Mouse (Mus musculus) midbrain, embryonic 15.5 days (tissue): Measurements from ENCODE around the gene Irgc1. TPM values are rescaled to one million over a fixed set of nuclear protein-coding genes. Genes with fewer than 3 reads are reported as not detected.
A peak's percentile ranks its signal among the peaks of the same experiment; 100 is the strongest.

Experiments
- ATAC-seq: fragments of 200-750 bp; cut with Nextera tagmentation; replicated peaks from 2 replicates; pipeline ENCODE4 v1.8.0; 2017; ENCODE audit warnings: moderate TSS enrichment
- H3K27ac ChIP-seq: fragments of 300-500 bp; sonication (generic); 2 replicates; pipeline ENCODE4 v1.5.1; 2015; ENCODE audit warnings: mild to moderate bottlenecking, inconsistent platforms
- H3K27me3 ChIP-seq: fragments of 300-500 bp; sonication (generic); replicated peaks from 2 replicates; pipeline ENCODE4 v1.6.1; 2015; ENCODE audit warnings: inconsistent platforms
- H3K36me3 ChIP-seq: fragments of 300-500 bp; sonication (generic); replicated peaks from 2 replicates; pipeline ENCODE4 v1.6.1; 2015; ENCODE audit warnings: inconsistent platforms
- H3K4me1 ChIP-seq: fragments of 300-500 bp; sonication (generic); 2 replicates; pipeline ENCODE4 v1.6.1; 2015; ENCODE audit warnings: inconsistent platforms
- H3K4me2 ChIP-seq: fragments of 300-500 bp; sonication (generic); 2 replicates; pipeline ENCODE4 v1.6.1; 2015; ENCODE audit warnings: inconsistent platforms, mild to moderate bottlenecking, moderate library complexity
- H3K4me3 ChIP-seq: fragments of 300-500 bp; sonication (generic); 2 replicates; pipeline ENCODE4 v1.5.1; 2015; ENCODE audit warnings: mild to moderate bottlenecking, inconsistent platforms
- H3K9ac ChIP-seq: fragments of 300-500 bp; sonication (generic); 2 replicates; pipeline ENCODE4 v1.6.1; 2015; ENCODE audit warnings: mild to moderate bottlenecking, inconsistent platforms
- H3K9me3 ChIP-seq: fragments of 300-500 bp; sonication (generic); 2 replicates; pipeline ENCODE4 v1.6.1; 2016; ENCODE audit warnings: inconsistent platforms
- WGBS: fragments of 180-500 bp; shearing (Covaris S2); methylation state at CpG from one replicate; pipeline ENCODE4 v1.1.7; 2015; ENCODE audit warnings: mixed read lengths; 5-methylcytosine and 5-hydroxymethylcytosine counted together
- polyA plus RNA-seq: library from polyadenylated mRNA; unstranded; fragments of >200 nt; fragmentation: Nextera tagmentation; extraction: Ambion mirVana; gene quantifications from 2 replicates; pipeline ENCODE4 v1.2.1, GENCODE M21; 2015

Gene Irgc1
- polyA plus RNA-seq, 1 experiment from 2014 or later: not detected

DNA sequence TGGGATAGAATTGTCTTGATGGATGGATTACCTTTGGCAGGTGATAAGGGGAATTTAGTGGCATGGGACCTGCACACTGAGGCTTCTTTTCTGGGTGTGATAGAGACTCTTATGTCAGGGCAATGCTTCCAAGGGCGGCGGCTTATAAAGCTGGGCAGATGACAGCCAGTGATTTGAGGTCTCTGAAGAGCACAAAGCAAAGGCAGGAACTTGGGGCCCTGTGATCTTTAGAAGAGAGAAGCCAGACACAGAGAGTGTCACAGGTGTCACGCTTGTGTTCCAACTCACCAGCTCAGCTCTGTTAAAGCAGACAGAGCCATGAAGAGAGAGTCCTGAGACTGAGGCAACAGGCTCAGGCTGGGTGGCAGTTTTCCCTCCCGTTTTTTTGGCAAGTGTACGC, 15.8 kb upstream of the Irgc1 start:
- H3K4me1 ChIP-seq: peaks cover 4% of the 10 kb centered on the region; the same call in 1 of the 2 replicates
- H3K36me3 ChIP-seq: no peaks in the 10 kb centered on the region
- no peak overlapping the region for H3K4me2 ChIP-seq
- H3K4me3 ChIP-seq: no peak overlapping the region
- no peaks in the 10 kb centered on the region for H3K9me3 ChIP-seq
- no peaks in the 10 kb centered on the region for H3K27me3 ChIP-seq
- 83% methylated on average over 5 of the region's 5 CpGs for WGBS
- no peak overlapping the region for H3K9ac ChIP-seq
- ATAC-seq: no peak
- H3K27ac ChIP-seq: no peak overlapping the region

DNA sequence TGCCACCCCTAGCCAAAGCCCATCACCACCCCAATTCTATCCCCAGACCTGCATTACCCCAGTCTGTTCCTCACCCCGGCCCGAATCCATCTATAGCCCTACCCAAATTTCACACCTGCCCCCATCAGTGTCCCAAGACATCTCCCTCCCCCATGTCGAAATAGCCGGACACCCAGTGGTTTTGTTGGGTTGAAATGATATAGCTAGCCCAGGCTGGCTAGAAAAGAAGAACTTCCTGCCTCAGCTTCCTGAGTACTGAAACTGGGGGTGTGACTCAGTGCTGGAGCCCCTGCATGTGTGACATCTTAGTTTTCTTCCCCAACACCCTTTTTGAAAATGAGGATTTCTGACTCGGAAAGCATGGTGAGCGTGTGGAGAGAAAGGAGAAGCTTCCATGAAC, 14.7 kb upstream of the Irgc1 start:
- no peak overlapping the region for H3K9ac ChIP-seq
- no peaks in the 10 kb centered on the region for H3K36me3 ChIP-seq
- no peak overlapping the region for H3K4me3 ChIP-seq
- WGBS: 92% methylated on average over 6 of the region's 6 CpGs
- H3K4me2 ChIP-seq: no peak overlapping the region
- no peak overlapping the region for H3K27ac ChIP-seq
- H3K4me1 ChIP-seq: peaks cover 6% of the 10 kb centered on the region; the same call in 1 of the 2 replicates
- no peaks in the 10 kb centered on the region for H3K27me3 ChIP-seq
- ATAC-seq: no peak
- no peaks in the 10 kb centered on the region for H3K9me3 ChIP-seq

DNA sequence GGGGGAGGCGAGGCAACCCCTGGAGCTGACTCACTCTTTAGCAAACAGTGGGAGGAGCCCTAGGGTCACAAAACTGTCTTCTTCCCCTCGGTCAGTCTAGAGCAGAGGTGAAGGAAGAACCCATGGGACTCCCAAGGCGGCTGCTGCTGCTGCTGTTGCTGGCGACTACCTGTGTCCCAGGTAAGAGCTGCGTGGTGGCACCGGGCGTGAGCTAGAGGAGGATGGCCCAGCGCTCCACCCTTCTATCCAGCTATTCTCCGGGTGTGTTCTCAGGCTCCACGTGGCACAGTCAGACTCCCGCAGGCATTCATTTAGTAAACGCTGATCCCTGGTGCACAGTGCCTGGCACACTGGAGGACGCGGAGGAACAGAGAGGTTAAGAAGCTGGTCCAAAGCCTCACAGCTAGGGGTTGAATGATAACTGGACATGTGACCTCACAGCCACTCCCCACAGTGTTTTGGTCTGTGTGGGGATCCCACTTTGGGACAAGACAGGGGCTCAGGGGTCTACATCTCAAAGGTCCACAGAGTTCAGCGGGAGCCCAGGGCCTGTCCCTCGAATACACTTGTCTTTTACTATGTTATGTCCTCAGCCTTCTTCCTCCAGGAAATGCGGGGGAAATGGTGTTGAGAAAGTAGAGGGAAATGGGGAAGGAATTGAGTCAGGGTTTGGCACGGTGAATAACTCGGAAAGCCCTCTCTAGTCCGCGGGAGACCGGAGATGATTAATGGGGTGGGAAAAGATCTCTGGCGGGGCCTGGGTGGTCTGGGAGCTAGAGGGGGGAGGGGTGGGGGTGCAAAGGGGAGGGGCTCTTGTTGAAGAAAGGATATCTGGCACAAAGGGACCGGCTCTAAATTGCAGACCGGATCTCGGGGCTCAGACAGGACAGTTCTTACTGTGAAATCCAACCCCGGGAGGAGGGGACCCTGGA, 10.6 kb upstream of the Irgc1 start, which contains the start of gene Plaur:
Gene Plaur (plus strand): TSS at position 97 of the 932 bp plus-strand sequence.
- H3K4me3 ChIP-seq: no peak within 1 kb of the TSS
- 0 out of 2 replicates have a peak, but pooled peaks have one; percentile 27 for ATAC-seq
- H3K4me1 ChIP-seq: peaks cover 6% of the 10 kb centered on the region; the same call in 1 of the 2 replicates
- no peaks in the 10 kb centered on the region for H3K27me3 ChIP-seq
- H3K9me3 ChIP-seq: no peaks in the 10 kb centered on the region
- H3K4me2 ChIP-seq: peak within 1 kb of the TSS; percentile 17; the same call in 1 of the 2 replicates
- no peak within 1 kb of the TSS for H3K27ac ChIP-seq
- WGBS: 7% methylated on average over 27 of the region's 27 CpGs
- no peaks in the 10 kb centered on the region for H3K36me3 ChIP-seq
- no peak within 1 kb of the TSS for H3K9ac ChIP-seq

DNA sequence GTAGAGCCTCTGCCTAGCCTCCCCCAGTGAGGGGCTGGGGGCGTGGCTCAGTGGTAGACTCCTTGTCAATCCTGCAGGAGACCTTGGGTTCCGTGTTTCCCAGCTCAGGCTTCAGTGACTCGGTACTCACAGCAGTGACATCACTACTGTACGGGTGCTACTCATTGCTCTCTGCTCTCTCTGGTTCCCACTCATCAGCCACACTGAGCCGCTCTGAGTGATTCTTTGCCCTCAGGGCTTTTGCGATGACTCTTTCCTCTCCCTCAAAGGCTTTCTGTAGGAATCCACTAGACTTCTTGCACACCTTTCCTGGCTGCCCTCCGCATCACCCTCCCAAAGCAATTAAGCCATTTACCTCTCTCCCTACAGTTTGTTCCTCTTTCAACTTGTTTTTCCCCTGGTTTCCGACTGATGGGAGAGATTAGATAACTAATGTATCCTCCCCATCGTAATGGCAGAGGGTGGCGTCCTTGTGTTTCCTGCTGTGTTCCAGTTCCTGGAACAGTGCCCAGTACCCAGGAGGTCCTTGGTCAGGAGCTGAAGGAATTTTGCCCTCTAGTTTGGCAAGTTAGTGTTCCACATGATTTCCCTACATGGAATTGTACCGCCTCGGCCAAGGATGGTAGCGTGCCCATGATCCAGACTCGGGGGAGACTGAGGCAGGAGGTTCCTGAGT, 9.4 kb upstream of the Irgc1 start:
- no peaks in the 10 kb centered on the region for H3K27me3 ChIP-seq
- no peak overlapping the region for H3K4me3 ChIP-seq
- no peaks in the 10 kb centered on the region for H3K9me3 ChIP-seq
- no peak overlapping the region for H3K4me2 ChIP-seq
- peaks cover 6% of the 10 kb centered on the region; the same call in 1 of the 2 replicates for H3K4me1 ChIP-seq
- 67% methylated on average over 14 of the region's 14 CpGs for WGBS
- no peaks in the 10 kb centered on the region for H3K36me3 ChIP-seq
- H3K9ac ChIP-seq: no peak overlapping the region
- no peak for ATAC-seq
- H3K27ac ChIP-seq: no peak overlapping the region

DNA sequence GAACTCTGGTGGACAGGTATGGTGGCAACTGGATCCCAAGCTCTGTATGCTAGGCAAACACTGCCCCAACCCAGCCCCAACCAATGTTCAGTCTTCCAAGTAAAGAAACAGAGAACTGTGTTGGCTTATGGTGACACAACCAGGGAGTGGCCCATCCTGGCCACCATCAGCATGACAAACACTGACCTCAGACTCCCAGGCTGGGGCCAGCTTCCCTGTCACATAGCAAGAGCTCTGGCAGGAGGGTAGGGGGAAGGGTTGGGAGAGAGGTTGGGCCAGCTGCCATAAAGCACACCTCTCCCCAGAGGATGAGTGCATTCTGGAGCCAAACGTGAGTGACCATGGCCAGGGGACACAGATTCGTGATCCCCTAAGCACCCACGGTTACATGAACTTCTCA, 7.7 kb upstream of the Irgc1 start:
- H3K4me3 ChIP-seq: no peak overlapping the region
- no peak overlapping the region for H3K27ac ChIP-seq
- no peaks in the 10 kb centered on the region for H3K27me3 ChIP-seq
- H3K4me2 ChIP-seq: no peak overlapping the region
- no peaks in the 10 kb centered on the region for H3K9me3 ChIP-seq
- 73% methylated on average over 3 of the region's 3 CpGs for WGBS
- H3K4me1 ChIP-seq: peaks cover 6% of the 10 kb centered on the region; the same call in 1 of the 2 replicates
- no peak for ATAC-seq
- H3K36me3 ChIP-seq: no peaks in the 10 kb centered on the region
- H3K9ac ChIP-seq: no peak overlapping the region

DNA sequence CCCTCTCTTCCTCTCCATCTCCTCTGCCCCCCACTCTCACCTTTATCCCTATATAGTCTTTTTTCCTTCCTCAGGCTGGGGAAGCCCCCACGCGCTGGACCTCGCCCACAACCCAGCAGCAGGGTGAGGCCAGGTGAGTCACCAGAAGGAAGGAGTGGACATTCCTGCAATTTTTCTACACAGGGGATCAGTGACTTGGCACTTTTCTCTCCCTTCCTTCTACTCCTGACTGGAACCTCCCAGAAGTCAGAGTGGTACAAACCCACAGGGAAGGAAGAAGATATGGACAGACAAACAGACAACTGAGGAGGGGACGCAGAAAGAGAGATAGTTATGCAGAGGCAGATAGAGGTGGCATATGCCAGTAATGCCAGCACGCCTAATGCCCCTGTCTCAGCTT, 7.3 kb upstream of the Irgc1 start:
- H3K36me3 ChIP-seq: no peaks in the 10 kb centered on the region
- no peak for ATAC-seq
- no peak overlapping the region for H3K9ac ChIP-seq
- H3K4me1 ChIP-seq: peaks cover 6% of the 10 kb centered on the region; the same call in 1 of the 2 replicates
- no peaks in the 10 kb centered on the region for H3K27me3 ChIP-seq
- WGBS: 78% methylated on average over 5 of the region's 5 CpGs
- no peak overlapping the region for H3K4me3 ChIP-seq
- no peaks in the 10 kb centered on the region for H3K9me3 ChIP-seq
- no peak overlapping the region for H3K4me2 ChIP-seq
- H3K27ac ChIP-seq: no peak overlapping the region

DNA sequence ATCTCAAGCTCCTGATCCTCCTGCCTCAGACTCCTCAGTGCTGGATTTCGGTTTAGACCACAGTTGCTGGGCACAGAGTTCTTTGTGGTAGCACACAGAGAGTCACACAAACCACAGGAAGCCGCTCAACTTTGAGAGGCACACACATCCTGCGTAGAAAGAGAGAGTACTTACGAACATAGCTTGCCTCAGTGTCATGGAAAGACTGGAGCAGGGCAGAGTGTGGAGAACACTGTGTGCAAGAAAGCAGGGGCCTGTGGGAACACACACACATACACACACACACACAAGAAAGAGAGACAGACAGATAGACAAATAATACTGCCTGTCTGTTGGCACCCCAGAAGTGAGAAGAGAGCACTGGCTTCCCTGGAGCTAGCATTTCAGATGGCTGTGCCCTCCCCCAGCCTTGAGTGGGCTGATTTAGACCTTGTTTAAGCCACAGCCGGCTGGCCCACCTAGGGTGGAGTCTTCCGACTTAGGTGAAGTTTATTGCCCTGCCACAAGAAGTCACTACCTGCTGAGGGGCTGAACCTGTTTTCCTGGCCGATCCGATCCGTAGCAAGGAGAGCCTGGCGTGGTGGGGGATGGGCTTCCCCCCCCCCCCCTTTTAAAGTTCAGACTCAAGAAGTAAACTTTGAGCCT, 5.8 kb upstream of the Irgc1 start:
- Histone ChIP-seq H3K4me2 (no peak overlapping the region), H3K4me1 (peaks cover 2% of the 10 kb centered on the region; the same call in 1 of the 2 replicates), H3K27me3 (no peaks in the 10 kb centered on the region), H3K9me3 (no peaks in the 10 kb centered on the region), H3K4me3 (no peak overlapping the region), H3K27ac (no peak overlapping the region), H3K36me3 (no peaks in the 10 kb centered on the region), H3K9ac (no peak overlapping the region)
- WGBS: 70% methylated on average over 10 of the region's 10 CpGs
- ATAC-seq: no peak

DNA sequence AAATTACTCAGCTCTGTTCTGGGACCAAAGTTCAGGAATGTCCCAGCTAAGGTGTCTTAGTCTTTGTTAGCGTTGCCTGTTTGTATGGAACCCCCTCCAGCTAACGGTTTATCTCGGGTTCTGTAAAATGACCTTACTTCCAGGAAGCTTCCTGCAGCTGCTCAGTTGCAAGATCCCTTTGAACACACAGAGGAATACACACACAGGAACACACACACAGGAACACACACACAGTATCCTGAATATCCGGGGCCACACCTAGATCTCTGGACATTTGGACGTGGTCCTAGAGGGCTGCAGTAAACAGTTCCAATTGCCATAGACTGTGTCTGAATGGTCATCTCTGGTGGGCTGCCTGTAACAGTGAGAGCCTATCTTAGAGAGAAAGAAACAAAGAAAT, 3.6 kb upstream of the Irgc1 start:
- no peaks in the 10 kb centered on the region for H3K27me3 ChIP-seq
- H3K9ac ChIP-seq: no peak overlapping the region
- no peak for ATAC-seq
- H3K4me3 ChIP-seq: no peak overlapping the region
- no peaks in the 10 kb centered on the region for H3K4me1 ChIP-seq
- WGBS: 80% methylated on average over 5 of the region's 5 CpGs
- H3K4me2 ChIP-seq: no peak overlapping the region
- H3K27ac ChIP-seq: no peak overlapping the region
- no peaks in the 10 kb centered on the region for H3K9me3 ChIP-seq
- no peaks in the 10 kb centered on the region for H3K36me3 ChIP-seq

DNA sequence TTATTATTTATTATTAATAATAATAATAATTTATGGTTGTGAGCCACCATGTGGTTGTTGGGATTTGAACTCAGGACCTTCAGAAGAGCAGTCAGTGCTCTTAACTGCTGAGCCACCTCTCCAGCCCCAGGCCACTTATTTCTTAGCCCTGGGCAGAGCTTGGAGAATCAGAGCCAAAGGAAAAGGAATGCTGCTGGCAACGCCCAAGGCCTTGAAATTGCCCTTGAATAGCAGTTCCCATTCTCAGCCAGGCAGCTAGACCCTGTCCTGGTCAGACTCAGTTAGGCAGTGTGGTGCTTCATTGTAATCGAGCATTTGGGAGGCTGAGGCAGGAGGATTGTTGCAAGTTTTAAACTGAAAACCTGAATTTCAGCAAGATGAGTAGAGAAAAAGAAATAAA, 2.1 kb upstream of the Irgc1 start:
- no peaks in the 10 kb centered on the region for H3K27me3 ChIP-seq
- no peaks in the 10 kb centered on the region for H3K4me1 ChIP-seq
- no peak for ATAC-seq

DNA sequence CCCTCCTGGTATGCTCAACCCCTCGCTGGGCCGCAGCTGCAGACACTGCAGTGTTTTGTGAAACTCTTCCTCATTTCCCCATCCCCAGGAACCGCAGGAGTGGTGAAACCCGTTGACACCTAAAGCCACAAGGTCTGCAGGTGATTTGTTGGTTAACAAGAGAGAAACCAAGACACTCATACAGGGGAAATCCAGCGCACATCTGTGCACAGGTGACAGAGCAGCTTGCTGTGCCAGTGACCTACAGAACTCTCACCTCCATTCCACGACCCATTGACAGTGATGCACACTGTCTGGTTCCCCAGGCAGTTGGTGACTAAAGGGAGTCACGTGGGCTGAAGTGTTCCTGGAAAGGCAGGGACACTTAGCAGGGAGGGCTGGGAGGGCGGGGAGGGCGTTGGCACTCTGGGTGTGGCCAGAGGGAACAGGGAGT, 1.5 kb downstream of the Irgc1 start:
- Histone ChIP-seq H3K4me3 (no peak overlapping the region), H3K36me3 (no peaks in the 10 kb centered on the region), H3K9me3 (no peaks in the 10 kb centered on the region), H3K4me2 (no peak overlapping the region), H3K27ac (no peak overlapping the region), H3K9ac (no peak overlapping the region), H3K27me3 (no peaks in the 10 kb centered on the region), H3K4me1 (no peaks in the 10 kb centered on the region)
- no peak for ATAC-seq
- 66% methylated on average over 9 of the region's 9 CpGs for WGBS

More for the DNA sequence above, 2.1 kb upstream of the Irgc1 start:
- no peak overlapping the region for H3K4me2 ChIP-seq
- H3K36me3 ChIP-seq: no peaks in the 10 kb centered on the region
- no peak overlapping the region for H3K9ac ChIP-seq
- no peaks in the 10 kb centered on the region for H3K9me3 ChIP-seq
- no peak overlapping the region for H3K27ac ChIP-seq
- 71% methylated on average over 2 of the region's 2 CpGs for WGBS
- no peak overlapping the region for H3K4me3 ChIP-seq

DNA sequence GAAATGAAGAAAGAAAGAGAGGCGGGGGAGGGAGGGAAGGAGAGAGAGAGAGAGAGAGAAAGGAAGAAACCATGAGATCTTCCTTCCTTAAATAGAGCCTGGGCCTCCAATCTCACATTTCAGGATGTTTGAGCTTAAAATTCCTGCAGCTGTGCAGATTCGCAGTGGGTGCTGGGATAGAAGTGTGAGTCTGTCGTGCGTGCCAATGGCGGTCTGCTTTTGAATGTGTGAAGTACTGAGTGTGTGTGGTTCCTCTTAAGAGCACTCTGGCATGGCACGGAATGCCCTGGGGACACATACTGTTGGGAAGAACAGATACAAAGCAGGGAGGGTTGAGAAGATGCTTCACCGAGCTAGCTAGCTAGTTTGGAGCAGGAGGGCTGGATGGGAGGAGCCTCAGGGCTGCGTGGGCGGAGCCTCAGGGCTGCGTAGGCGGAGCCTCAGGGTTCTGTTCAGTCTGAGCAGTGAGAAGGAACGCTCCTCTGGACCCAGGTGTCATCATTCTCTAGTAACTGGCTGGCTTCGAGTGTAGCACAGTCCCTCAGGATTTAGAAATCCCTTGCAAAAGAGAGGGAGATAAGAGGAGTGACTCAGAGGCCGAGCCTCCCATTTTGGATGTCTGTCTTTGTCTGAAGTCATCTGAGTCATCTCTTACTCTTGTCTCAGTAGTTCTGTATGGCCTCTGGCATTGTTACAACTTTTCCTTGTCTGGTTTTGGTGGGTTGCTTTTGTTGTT, 3.1 kb downstream of the Irgc1 start:
- no peaks in the 10 kb centered on the region for H3K27me3 ChIP-seq
- 67% methylated on average over 14 of the region's 14 CpGs for WGBS
- no peaks in the 10 kb centered on the region for H3K4me1 ChIP-seq
- H3K9me3 ChIP-seq: no peaks in the 10 kb centered on the region
- no peaks in the 10 kb centered on the region for H3K36me3 ChIP-seq
- H3K9ac ChIP-seq: no peak overlapping the region
- H3K4me2 ChIP-seq: no peak overlapping the region
- ATAC-seq: no peak
- no peak overlapping the region for H3K4me3 ChIP-seq
- no peak overlapping the region for H3K27ac ChIP-seq
